Mouse (Mus musculus): ENCODE measurements around the gene Klf14. TPM values are rescaled to one million over a fixed set of nuclear protein-coding genes. Genes with fewer than 3 reads are reported as not detected.

Klf14 gene
- polyA plus RNA-seq, 1 experiment from 2014 or later = 0.19 TPM

GRCm38 (mm10) chr6:30920834-30921675, 37.8 kb downstream of the Klf14 start:
- peak overlapping the region; percentile 41 for H3K4me2 ChIP-seq
- peak overlapping the region; percentile 36; the same call in 1 of the 2 replicates for H3K9ac ChIP-seq
- H3K27ac ChIP-seq = no peak overlapping the region
- H3K4me3 ChIP-seq (replicated peaks) = 0 out of 2 replicates have a peak overlapping the region, but pooled peaks have one; percentile 14
- H3K9me3 ChIP-seq = no peaks in the 10 kb centered on the region
- WGBS = 52% methylated on average over 21 of the region's 21 CpGs
- no peaks in the 10 kb centered on the region for H3K27me3 ChIP-seq
- H3K36me3 ChIP-seq (replicated peaks) = no peaks in the 10 kb centered on the region
- H3K4me1 ChIP-seq = peaks cover 5% of the 10 kb centered on the region; the same call in 1 of the 2 replicates
- no peak for ATAC-seq (ENCODE audit: low FRiP score)

DNA sequence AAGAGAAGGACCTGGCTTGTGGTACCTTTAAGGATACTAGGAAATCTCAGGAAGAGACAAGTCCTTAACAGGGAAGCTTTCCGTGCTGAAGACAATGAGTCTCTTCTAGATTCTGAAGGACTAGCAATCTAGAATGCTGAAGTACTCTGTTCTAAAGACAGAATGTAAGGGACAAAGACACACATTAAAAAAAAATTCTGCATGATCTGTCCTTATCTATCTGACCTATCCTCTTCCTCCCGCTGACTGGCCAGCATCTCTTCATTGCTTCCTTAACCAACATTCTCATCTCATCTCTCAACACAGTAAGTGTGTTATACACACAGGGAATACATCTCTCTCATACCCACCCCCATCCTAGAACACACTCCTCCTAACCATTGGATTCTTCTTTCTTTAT, 43.4 kb downstream of the Klf14 start, which contains the start of gene Tsga13:
Gene Tsga13, minus strand, starts transcription at position 101 of the 400 bp plus-strand sequence.
- Histone ChIP-seq H3K9me3 (no peaks in the 10 kb centered on the region), H3K27me3 (no peaks in the 10 kb centered on the region), H3K9ac (no peak within 1 kb of the TSS), H3K36me3 (replicated peaks) (no peaks in the 10 kb centered on the region), H3K4me2 (no peak within 1 kb of the TSS), H3K27ac (no peak within 1 kb of the TSS), H3K4me3 (replicated peaks) (no peak within 1 kb of the TSS), H3K4me1 (no peaks in the 10 kb centered on the region)
- WGBS = 88% methylated on average over 2 of the region's 2 CpGs
- no peak for ATAC-seq (ENCODE audit: low FRiP score)

GRCm38 (mm10) chr6:30907970-30908369, 50.9 kb downstream of the Klf14 start:
- Histone ChIP-seq H3K4me2 (no peak overlapping the region), H3K27ac (no peak overlapping the region), H3K27me3 (no peaks in the 10 kb centered on the region), H3K9me3 (no peaks in the 10 kb centered on the region), H3K4me3 (replicated peaks) (no peak overlapping the region), H3K9ac (no peak overlapping the region), H3K36me3 (replicated peaks) (no peaks in the 10 kb centered on the region), H3K4me1 (peaks cover 6% of the 10 kb centered on the region; the same call in 1 of the 2 replicates)
- ATAC-seq (ENCODE audit: low FRiP score) = no peak
- 41% methylated on average over 3 of the region's 3 CpGs for WGBS

Other genes with a start within 250 kb of the Klf14 start
- gene Mest, start 235.5 kb downstream of the Klf14 start, polyA plus RNA-seq (2016; fragmentation: Nextera tagmentation; extraction: Ambion mirVana) = 802 and 947 TPM in 2 replicates
- gene Copg2, start 62.3 kb downstream of the Klf14 start, polyA plus RNA-seq (2016; fragmentation: Nextera tagmentation; extraction: Ambion mirVana) = 31.5 and 37.9 TPM in 2 replicates
- 0.45 and 0.53 TPM in 2 replicates for gene Tsga13, start 43.5 kb downstream of the Klf14 start, polyA plus RNA-seq (2016; fragmentation: Nextera tagmentation; extraction: Ambion mirVana)